Mouse (Mus musculus) CD4-positive naive resting alpha-beta T cell, adult 57 days (primary cell): ENCODE data around the gene Ttc22. TPM values are rescaled to one million over a fixed set of nuclear protein-coding genes. Genes with fewer than 3 reads are reported as not detected.

Experiments
- total RNA-seq: library from RNA; stranded (reverse); gene quantifications from one replicate; pipeline ENCODE4 v1.2.4, GENCODE M21; 2023

The Ttc22 gene
- total RNA-seq = not detected

DNA sequence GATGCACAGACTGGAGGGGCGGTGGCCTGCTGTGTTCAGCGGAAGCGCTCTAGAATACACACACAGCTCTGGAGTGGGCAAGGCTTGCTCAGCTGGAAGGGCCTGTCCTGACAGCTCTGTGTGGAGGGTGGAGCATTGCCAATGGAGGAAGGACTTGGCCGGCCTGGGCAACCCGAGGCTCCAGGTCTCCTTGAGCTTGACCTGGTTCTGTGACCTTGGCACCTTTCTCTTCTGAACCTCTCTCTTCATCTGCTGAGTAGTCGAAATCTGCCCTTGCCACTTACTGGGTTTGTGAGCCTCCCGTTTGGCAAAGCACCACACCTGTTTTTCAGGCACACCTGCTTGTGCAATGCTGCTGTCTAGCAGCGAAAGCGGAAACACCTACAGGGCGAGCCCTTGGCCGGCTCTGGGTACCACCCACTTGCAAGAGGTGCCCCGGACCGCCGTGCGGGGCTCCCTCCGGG, at the start of gene Ttc22:
Gene Ttc22, plus strand, starts transcription at position 403 of the 464 bp plus-strand sequence.

GRCm38 (mm10) chr4:106617056-106617455, 5.2 kb upstream of the Ttc22 start, which contains the start of gene Lexm:
TSS of gene Lexm (minus strand) at chr4:106617241.

DNA sequence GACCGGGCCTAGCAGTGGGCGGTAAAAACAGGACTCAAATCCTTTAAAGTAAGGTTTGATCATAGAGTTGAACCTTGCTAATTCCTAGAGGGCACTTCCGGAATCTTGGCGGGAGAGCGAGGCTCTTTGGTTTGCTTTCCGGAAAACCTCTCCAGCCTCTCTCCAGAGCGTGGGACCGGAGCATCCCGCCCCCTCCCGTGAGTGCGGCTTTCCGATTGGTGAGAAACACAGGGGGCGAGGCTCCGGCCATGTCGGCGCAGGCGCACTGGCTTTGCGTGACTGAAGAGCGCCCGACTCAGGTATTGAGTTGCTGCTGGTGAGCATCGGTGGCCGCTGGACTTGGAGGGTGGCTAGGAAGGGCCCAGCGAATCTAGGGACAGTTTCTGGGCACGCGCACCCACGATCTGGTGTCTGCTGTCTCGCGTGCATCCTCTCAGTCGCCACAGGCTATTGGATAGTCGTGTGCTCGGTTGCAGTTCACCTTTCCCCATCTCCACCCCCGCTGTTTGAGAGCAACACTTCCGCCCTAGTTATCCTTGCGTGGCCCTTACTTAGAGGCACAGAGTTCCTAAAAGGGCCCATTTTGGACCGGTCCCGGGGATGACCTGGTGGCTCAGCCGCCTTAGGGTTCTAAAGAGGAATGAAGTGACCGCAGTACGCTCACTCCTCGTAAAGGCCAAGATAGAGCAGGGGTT, 28.7 kb downstream of the Ttc22 start, which contains the start of gene Pars2:
Gene Pars2, plus strand, starts transcription at position 237 of the 695 bp plus-strand sequence.

DNA sequence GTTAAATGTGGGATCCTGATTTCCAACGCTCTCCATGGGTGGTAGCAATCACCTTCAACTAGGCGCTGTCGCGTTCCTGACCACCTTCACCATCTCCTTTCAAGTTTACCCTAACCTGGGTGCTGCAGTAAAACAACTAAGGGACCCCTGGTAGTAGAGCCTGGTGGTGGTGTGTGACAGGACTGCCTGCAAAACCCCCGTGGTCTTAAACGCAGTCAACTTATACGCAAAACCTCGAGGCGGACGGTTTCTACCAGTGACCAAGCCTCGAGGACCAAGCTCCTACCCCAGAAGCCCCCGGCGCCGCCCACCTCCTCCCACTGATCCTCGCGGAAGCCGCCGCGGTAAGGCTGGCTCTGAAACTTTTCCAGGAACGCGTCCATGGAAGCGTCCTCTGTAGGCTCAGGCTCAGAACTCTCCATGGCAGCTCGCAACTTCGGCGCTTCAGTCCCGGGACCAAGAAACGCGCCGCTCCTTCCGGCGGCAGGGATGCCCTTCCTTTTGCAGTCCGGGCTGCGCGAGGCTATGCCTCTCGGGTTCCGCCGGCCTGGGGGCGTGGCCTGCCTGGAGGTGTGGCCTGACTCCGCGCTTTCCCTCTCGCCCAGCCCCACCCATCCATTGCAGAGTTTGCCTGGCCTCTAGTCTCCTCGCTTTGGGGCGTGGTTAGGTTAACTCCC, 56.3 kb downstream of the Ttc22 start, which contains the start of gene Ttc4:
Gene Ttc4, minus strand, starts transcription at position 503 of the 677 bp plus-strand sequence.

Other genes with a start within 250 kb of the Ttc22 start
- not detected for gene Pcsk9, start 158.1 kb upstream of the Ttc22 start, total RNA-seq
- gene Bsnd, start 130.1 kb upstream of the Ttc22 start, total RNA-seq = not detected
- gene Dhcr24, start 61.4 kb upstream of the Ttc22 start, total RNA-seq = 23.4 TPM
- gene Lexm, start 5.2 kb upstream of the Ttc22 start, total RNA-seq = not detected
- gene Pars2, start 28.6 kb downstream of the Ttc22 start, total RNA-seq = 6.8 TPM
- gene Ttc4, start 56.5 kb downstream of the Ttc22 start, total RNA-seq = 38.4 TPM
- gene Mroh7, start 108.5 kb downstream of the Ttc22 start, total RNA-seq = not detected
- gene Fam151a, start 111.5 kb downstream of the Ttc22 start, total RNA-seq = not detected
- 2.7 TPM for gene Acot11, start 182.6 kb downstream of the Ttc22 start, total RNA-seq